In genomic region chr9:48559482-48560139, GRCm38 (mm10) we compare ENCODE assay signal across 1 mouse cellular context.
TF ChIP-seq lines count a peak whose summit lies in the region.

No protein-coding gene starts in this region.

TF ChIP-seq in CH12.LX, 34 proteins besides CTCF, POLR2A, EP300 and RAD21 (continued from another document):
- TF ChIP-seq ZC3H11A (IDR thresholded peaks at IDR 0.05; ENCODE audit: low read depth, low read length) (0 out of 2 replicates have a peak, but pooled peaks have one; percentile 4), ZKSCAN1 (IDR thresholded peaks at IDR 0.05; ENCODE audit: borderline replicate concordance, low read depth, low read length) (no peak), IRF4 (IDR thresholded peaks at IDR 0.05; ENCODE audit: low read depth, low read length) (no peak), KAT2A (IDR thresholded peaks at IDR 0.05; ENCODE audit: insufficient replicate concordance, low read length) (no peak), ZNF384 (IDR thresholded peaks at IDR 0.05; ENCODE audit: low read depth, low read length) (no peak), GABPA (IDR thresholded peaks at IDR 0.05; ENCODE audit: insufficient replicate concordance, low read depth, low read length) (no peak), PAX5 (IDR thresholded peaks at IDR 0.05; ENCODE audit: low read length) (no peak), SMC3 (IDR thresholded peaks at IDR 0.05; ENCODE audit: low read depth, low read length) (peak; percentile 89), JUN (IDR thresholded peaks at IDR 0.05; ENCODE audit: insufficient read depth, low read depth, low read length) (no peak; the same call in 1 of the 2 replicates), MAZ (IDR thresholded peaks at IDR 0.05; ENCODE audit: low read depth, low read length) (0 out of 2 replicates have a peak, but pooled peaks have one; percentile 44), MAX (IDR thresholded peaks at IDR 0.05; ENCODE audit: low read length) (peak; percentile 65; the same call in 1 of the 2 replicates), ZMIZ1 (IDR thresholded peaks at IDR 0.05; ENCODE audit: low read depth, low read length) (no peak), ETS1 (conservative IDR thresholded peaks at IDR 0.05; ENCODE audit: low read depth, low read length) (no peak), TCF12 (IDR thresholded peaks at IDR 0.05; ENCODE audit: low read depth, low read length) (no peak), MYC (IDR thresholded peaks at IDR 0.05; ENCODE audit: low read depth, low read length) (peak; percentile 68; the same call in 1 of the 2 replicates), ELF1 (IDR thresholded peaks at IDR 0.05; ENCODE audit: low read depth, low read length) (0 out of 2 replicates have a peak, but pooled peaks have one; percentile 38), RCOR1 (conservative IDR thresholded peaks at IDR 0.05; ENCODE audit: low read depth, low read length) (0 out of 2 replicates have a peak, but pooled peaks have one; percentile 25), MXI1 (IDR thresholded peaks at IDR 0.05; ENCODE audit: low read depth, low read length) (0 out of 2 replicates have a peak, but pooled peaks have one; percentile 42), USF2 (conservative IDR thresholded peaks at IDR 0.05; ENCODE audit: low read depth, low read length) (no peak), USF1 (IDR thresholded peaks at IDR 0.05; ENCODE audit: low read depth, low read length) (no peak), NRF1 (IDR thresholded peaks at IDR 0.05; ENCODE audit: low read depth, low read length) (0 out of 2 replicates have a peak, but pooled peaks have one; percentile 20), MAFK (IDR thresholded peaks at IDR 0.05; ENCODE audit: insufficient replicate concordance, low read length) (peak; percentile 37; the same call in 1 of the 2 replicates)
TF ChIP-seq in CH12.LX: peak in this region for 15.
